Mouse (Mus musculus) heart, postnatal 0 days (tissue): ENCODE results near the gene Zfp213. TPM values are rescaled to one million over a fixed set of nuclear protein-coding genes. Genes with fewer than 3 reads are reported as not detected.
"Not testable (repeated sequence)": the region's sequence is repeated elsewhere in the genome, so short reads cannot be mapped to it uniquely, and the experiment has no call there.

ENCODE experiments used
- ATAC-seq: fragments of 200-750 bp; cut with Nextera tagmentation; 2 replicates; pipeline ENCODE4 v1.8.0; 2017; ENCODE audit warnings: low read depth, moderate number of reproducible peaks, moderate library complexity; ENCODE audit not compliant: insufficient read depth
- DNase-seq: peaks from one replicate; pipeline ENCODE4 v3.0.0-alpha.2; 2016; ENCODE audit warnings: low spot score
- H3K27ac ChIP-seq: fragments of 300-500 bp; sonication (generic); 2 replicates; pipeline ENCODE4 v1.5.1; 2014; ENCODE audit warnings: low read depth, mild to moderate bottlenecking
- H3K27me3 ChIP-seq: fragments of 300-500 bp; sonication (generic); 2 replicates; pipeline ENCODE4 v1.6.1; 2014; ENCODE audit warnings: low read length, mixed read lengths; ENCODE audit not compliant: control insufficient read depth, insufficient read depth
- H3K36me3 ChIP-seq: fragments of 300-500 bp; sonication (generic); replicated peaks from 2 replicates; pipeline ENCODE4 v1.6.1; 2014; ENCODE audit warnings: low read length, mixed read lengths; ENCODE audit not compliant: control insufficient read depth, insufficient read depth
- H3K4me1 ChIP-seq: fragments of 300-500 bp; sonication (generic); 2 replicates; pipeline ENCODE4 v1.6.1; 2014; ENCODE audit warnings: antibody characterized with exemption; ENCODE audit not compliant: control insufficient read depth, insufficient read depth
- H3K4me2 ChIP-seq: fragments of 300-500 bp; sonication (generic); 2 replicates; pipeline ENCODE4 v1.6.1; 2014; ENCODE audit warnings: low read depth, mild to moderate bottlenecking, low read length, moderate library complexity
- H3K4me3 ChIP-seq: fragments of 300-500 bp; sonication (generic); 2 replicates; pipeline ENCODE4 v1.5.1; 2014; ENCODE audit warnings: low read depth, low read length
- H3K9ac ChIP-seq: fragments of 300-500 bp; sonication (generic); replicated peaks from 2 replicates; pipeline ENCODE4 v1.6.1; 2014; ENCODE audit warnings: low read depth, low read length, mixed read lengths
- H3K9me3 ChIP-seq: fragments of 300-500 bp; sonication (generic); replicated peaks from 2 replicates; pipeline ENCODE4 v1.6.1; 2016; ENCODE audit warnings: low read length; ENCODE audit not compliant: control insufficient read depth
- CTCF ChIP-seq: IDR thresholded peaks from 2 replicates; pipeline ENCODE4 v1.5.1; 2016; ENCODE audit warnings: antibody characterized with exemption, control low read depth, low read depth
- EP300 ChIP-seq: IDR thresholded peaks from 2 replicates; pipeline ENCODE4 v1.6.1; 2016; ENCODE audit warnings: antibody characterized with exemption, low read depth
- WGBS: fragments of 180-500 bp; shearing (Covaris S2); extraction: QIAGEN DNeasy Blood & Tissue Kit; methylation state at CpG from one replicate; pipeline ENCODE4 v1.1.7; 2014; 5-methylcytosine and 5-hydroxymethylcytosine counted together
- polyA plus RNA-seq: library from polyadenylated mRNA; unstranded; fragments of >200 nt; fragmentation: Nextera tagmentation; extraction: Ambion mirVana; gene quantifications from 2 replicates; pipeline ENCODE4 v1.2.1, GENCODE M21; 2015
- total RNA-seq: library from RNA; depleted of rRNA; stranded (reverse); fragments of >200 nt; gene quantifications from 2 replicates; pipeline ENCODE4 v1.2.3, GENCODE M21; 2014; ENCODE audit warnings: low replicate concordance

The Zfp213 gene
- total and polyA plus RNA-seq, 2 experiments from 2014 or later, result 9.8 to 21.4 TPM

DNA sequence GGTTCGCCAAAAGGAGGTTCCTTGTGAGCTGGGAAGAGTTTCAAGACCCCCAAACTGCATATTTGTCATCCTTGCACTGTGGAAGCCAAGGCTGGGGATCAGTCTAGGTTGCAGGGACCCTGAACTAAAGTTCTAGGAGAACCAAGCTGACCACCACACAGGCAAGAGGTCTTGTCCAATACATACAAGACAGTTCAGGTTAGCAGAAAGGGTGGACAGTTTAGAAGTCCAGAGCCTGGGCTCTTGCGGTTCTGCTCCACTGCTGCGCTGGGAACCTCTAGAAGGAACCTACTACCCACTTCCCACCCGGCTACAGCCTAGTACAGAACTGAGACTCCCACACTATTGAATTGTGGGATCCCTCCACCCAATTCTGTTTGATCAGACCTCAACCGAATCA is 24.4 kb downstream of the Zfp213 start:
- 91% methylated on average over 5 of the region's 5 CpGs for WGBS
- Histone ChIP-seq H3K27me3 (peaks cover 28% of the 10 kb centered on the region), H3K4me3 (no peak overlapping the region), H3K27ac (no peak overlapping the region), H3K9me3 (no peaks in the 10 kb centered on the region), H3K4me1 (peaks cover 13% of the 10 kb centered on the region; the same call in 1 of the 2 replicates), H3K9ac (no peak overlapping the region), H3K4me2 (no peak overlapping the region), H3K36me3 (no peaks in the 10 kb centered on the region)
- ATAC-seq (no peak), DNase-seq (no peak)
- TF ChIP-seq EP300 (no peak), CTCF (no peak)

DNA sequence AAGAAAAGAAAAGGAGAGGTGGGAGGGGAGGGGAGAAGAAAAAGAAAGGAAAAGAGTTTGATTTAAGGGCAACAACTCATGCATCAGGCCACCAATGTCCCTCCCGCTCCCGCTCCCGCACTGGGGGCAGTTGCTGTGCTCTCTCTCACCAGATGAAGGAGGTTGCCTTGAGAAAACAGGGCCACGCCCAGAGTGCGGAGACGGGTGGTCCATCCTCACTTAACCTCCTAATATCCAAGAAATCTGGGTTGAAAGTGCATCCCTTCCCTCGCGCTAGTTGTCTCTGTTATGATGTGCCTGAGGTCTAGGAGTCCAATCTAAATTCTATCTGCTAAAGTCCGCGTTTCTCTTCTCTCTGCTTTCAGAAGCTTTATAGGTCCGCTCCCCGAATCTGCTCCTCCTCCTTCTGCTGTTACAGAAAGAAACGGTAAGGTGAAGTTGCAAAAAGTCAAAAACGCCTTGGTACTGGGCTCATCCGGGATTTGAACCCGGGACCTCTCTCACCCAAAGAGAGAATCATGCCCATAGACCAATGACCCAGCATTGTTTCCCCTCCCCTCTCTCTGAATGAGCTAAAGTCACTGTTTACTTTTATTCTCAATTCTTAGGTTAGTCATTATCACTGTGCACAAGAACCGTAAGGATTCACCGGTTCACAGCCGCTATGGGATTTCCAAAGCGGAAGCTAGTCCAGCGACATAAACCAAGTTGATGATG is 25.6 kb downstream of the Zfp213 start:
- 15% methylated on average over 21 of the region's 21 CpGs for WGBS

DNA sequence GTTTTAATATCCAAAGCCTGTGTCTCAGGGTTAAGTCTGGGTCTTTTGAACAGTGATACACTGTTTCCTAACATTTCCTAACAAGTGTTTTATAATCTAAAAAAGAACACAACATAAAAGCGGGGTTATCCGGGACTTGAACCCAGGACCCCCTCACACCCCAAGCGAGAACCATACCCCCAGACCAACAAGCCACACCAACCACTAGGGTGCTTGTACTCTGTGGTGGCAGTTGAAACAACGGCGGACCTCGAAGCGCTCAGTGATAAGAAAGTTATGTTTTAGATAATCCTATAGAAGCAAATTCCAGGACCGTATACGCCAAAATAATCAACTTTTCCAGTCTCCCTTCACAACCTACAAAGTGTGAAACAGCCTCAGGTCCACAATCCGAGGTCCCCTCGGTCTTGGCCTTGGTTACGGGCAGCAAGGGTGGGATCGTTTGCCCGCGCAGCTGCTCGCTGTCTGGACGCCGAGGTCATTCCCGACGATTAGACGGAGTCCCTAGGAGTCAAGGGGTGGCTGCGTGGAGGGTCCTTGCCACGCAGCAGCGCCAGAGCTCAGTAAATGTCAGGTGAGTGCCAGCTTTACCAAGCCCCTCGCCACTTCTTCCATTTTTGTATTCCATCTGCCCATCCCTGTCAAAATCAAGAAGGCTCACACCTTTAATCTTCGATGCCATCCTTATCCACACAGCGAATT is 26.3 kb downstream of the Zfp213 start:
- WGBS, result 5% methylated on average over 27 of the region's 27 CpGs
- no peak overlapping the region for H3K9ac ChIP-seq

More for the DNA sequence above, 25.6 kb downstream of the Zfp213 start:
- Histone ChIP-seq H3K27ac (no peak overlapping the region), H3K4me3 (peak overlapping the region; percentile 26), H3K9ac (no peak overlapping the region), H3K9me3 (no peaks in the 10 kb centered on the region), H3K27me3 (peaks cover 34% of the 10 kb centered on the region), H3K4me1 (peaks cover 13% of the 10 kb centered on the region; the same call in 1 of the 2 replicates), H3K36me3 (no peaks in the 10 kb centered on the region), H3K4me2 (peak overlapping the region; percentile 55)
- TF ChIP-seq EP300 (no peak), CTCF (no peak)
- ATAC-seq (no peak), DNase-seq (no peak)

DNA sequence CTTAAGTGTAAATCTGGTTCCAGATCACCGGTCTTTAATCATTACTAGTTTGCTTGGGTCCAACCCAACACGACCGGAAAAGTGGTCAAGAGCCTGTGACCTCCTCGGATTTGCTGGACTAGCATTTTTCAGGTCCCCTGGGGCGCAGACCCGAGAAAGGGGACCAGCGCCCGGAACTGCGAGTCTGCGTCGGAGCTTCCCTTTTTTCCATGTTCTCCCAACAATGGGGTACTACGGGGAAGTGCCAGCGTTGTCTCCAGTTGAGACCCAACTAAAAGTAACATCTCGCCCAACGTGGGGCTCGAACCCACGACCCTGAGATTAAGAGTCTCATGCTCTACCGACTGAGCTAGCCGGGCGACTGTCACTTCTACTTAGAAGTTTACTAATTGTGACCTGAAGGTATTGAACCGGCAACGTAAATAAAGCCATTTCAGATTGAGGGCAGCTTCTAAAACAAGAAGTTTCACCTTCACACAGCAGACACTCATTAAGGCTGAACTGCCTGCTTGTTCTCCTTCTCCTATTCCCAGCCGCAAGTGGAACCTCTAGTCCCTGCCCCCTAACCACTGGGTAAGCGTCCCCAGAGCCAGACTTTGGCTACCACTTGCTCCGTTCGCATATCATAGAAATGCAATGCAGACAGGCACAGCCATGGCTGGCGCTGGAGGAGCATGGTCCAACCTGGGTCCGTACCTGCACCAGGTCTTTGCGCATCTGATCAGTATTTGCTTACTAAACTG is 28.8 kb downstream of the Zfp213 start:
- H3K9me3 ChIP-seq, H3K36me3 ChIP-seq, H3K27ac ChIP-seq, ATAC-seq, H3K4me2 ChIP-seq, DNase-seq, H3K9ac ChIP-seq: not testable (repeated sequence)
- 2% methylated on average over 16 of the region's 29 CpGs for WGBS
- peaks cover 34% of the 10 kb centered on the region for H3K27me3 ChIP-seq
- H3K4me3 ChIP-seq, result 0 out of 2 replicates have a peak overlapping the region, but pooled peaks have one; percentile 6
- H3K4me1 ChIP-seq, result peaks cover 13% of the 10 kb centered on the region; the same call in 1 of the 2 replicates

More for the DNA sequence above, 26.3 kb downstream of the Zfp213 start:
- H3K27me3 ChIP-seq, result peaks cover 34% of the 10 kb centered on the region
- peak overlapping the region; percentile 55 for H3K4me2 ChIP-seq
- no peaks in the 10 kb centered on the region for H3K36me3 ChIP-seq
- peak overlapping the region; percentile 26 for H3K4me3 ChIP-seq
- TF ChIP-seq CTCF (no peak), EP300 (no peak)
- peaks cover 13% of the 10 kb centered on the region; the same call in 1 of the 2 replicates for H3K4me1 ChIP-seq
- H3K9me3 ChIP-seq, result no peaks in the 10 kb centered on the region
- ATAC-seq (no peak), DNase-seq (no peak)
- no peak overlapping the region for H3K27ac ChIP-seq

DNA sequence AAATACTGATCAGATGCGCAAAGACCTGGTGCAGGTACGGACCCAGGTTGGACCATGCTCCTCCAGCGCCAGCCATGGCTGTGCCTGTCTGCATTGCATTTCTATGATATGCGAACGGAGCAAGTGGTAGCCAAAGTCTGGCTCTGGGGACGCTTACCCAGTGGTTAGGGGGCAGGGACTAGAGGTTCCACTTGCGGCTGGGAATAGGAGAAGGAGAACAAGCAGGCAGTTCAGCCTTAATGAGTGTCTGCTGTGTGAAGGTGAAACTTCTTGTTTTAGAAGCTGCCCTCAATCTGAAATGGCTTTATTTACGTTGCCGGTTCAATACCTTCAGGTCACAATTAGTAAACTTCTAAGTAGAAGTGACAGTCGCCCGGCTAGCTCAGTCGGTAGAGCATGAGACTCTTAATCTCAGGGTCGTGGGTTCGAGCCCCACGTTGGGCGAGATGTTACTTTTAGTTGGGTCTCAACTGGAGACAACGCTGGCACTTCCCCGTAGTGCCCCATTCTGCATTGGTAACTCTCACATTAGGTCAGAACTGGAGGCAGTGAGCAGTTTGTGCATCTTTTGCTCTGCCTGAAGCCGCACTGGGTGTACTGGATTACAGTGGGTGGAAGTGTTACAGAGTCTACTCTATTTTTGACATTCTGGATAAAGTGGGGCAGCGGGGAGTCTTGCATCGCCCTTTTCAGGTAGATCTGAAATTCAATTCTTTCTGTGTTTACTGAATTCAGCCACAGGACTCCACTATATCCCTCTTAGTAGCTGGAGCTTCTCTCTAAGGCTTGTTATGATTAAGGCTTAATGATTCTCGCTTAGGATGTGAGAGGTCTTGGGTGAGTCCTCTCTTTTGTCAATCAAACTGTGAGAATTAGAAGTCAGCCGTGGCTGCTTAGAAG is 30.2 kb downstream of the Zfp213 start:
- H3K9ac ChIP-seq, H3K36me3 ChIP-seq, DNase-seq, H3K4me2 ChIP-seq, H3K27ac ChIP-seq, H3K4me3 ChIP-seq, H3K9me3 ChIP-seq, ATAC-seq: not testable (repeated sequence)
- Histone ChIP-seq H3K4me1 (peaks cover 13% of the 10 kb centered on the region; the same call in 1 of the 2 replicates), H3K27me3 (peaks cover 30% of the 10 kb centered on the region)
- 6% methylated on average over 11 of the region's 23 CpGs for WGBS

DNA sequence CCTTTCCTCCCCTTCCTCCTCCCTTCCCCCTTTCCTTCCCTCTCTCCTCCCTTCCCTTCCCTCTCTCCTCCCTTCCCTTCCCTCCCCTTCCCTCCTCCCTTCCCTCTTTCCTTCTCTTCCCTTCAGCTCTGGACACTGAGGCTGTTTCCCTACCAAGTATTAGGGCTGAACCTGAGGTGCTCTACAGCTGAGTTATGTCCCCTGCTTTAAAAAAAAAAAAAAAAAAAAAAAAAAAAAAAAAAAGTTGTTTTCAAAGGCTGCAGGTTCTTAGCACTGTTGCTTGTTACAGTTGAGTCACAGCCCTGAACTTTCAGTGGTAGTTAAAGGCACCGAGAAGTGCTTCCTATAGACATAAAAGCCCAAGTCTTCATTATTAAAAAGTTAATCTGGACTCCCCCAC is 32.6 kb downstream of the Zfp213 start:
- not testable (repeated sequence) for H3K36me3 ChIP-seq, ATAC-seq, H3K9me3 ChIP-seq, H3K4me2 ChIP-seq, H3K4me1 ChIP-seq, H3K27ac ChIP-seq, H3K9ac ChIP-seq, H3K4me3 ChIP-seq, DNase-seq
- 33% methylated on average over 1 of the region's 1 CpGs for WGBS
- peaks cover 11% of the 10 kb centered on the region; the same call in 1 of the 2 replicates for H3K27me3 ChIP-seq

DNA sequence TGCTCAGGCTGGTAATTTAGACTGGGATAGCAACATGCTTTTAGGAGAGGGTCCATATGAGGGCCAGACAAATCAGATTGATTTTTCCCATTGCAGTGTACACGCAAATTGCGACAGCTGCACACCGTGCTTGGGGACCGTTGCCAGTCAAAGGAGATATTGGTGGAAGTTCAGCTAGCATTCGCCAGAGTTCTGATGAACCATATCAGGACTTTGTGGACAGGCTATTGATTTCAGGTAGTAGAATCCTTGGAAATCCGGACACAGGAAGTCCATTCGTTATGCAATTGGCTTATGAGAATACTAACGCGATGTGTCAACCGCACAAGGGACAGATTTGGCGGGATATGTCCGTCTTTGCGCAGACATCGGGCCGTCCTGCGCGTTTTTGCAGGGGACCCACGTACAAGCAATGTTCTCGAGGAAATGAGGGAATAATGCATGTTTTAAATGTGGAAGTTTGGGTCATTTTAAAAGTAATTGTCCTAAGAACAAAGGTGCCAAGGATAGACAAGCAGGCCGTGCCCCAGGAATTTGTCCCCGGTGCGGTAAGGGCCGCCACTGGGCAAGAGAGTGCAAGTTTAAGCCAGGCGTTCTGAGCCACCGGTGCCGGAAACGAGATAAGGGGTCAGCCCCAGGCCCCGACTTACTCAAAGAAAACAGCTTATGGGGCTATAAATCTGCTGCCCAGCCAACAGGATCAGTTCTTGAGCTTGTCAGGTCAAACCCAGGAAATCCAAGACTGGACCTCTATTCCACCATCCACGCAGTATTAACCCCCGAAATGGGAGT is 40.9 kb downstream of the Zfp213 start:
- not testable (repeated sequence) for H3K9me3 ChIP-seq, DNase-seq, H3K36me3 ChIP-seq, ATAC-seq, H3K4me1 ChIP-seq, H3K9ac ChIP-seq, H3K4me3 ChIP-seq, H3K4me2 ChIP-seq, H3K27ac ChIP-seq, H3K27me3 ChIP-seq
- WGBS, result 57% methylated on average over 30 of the region's 30 CpGs
